Mouse (Mus musculus) layer of hippocampus, adult 2 months (tissue): ENCODE measurements around the gene Prdx1. TPM values are rescaled to one million over a fixed set of nuclear protein-coding genes. Genes with fewer than 3 reads are reported as not detected.
"Not testable (repeated sequence)": the region's sequence is repeated elsewhere in the genome, so short reads cannot be mapped to it uniquely, and the experiment has no call there.

Experiments
- DNase-seq, 2 experiments: peaks; one replicate each; pipeline ENCODE4 v3.0.0; 2022; ENCODE audit warnings: low spot score in 2 of 2
- H3K27ac ChIP-seq: fragments of 200-600 bp; 2 replicates; pipeline ENCODE4 v1.8.1; 2022
- H3K4me3 ChIP-seq: fragments of 200-600 bp; 2 replicates; pipeline ENCODE4 v1.8.1; 2022; ENCODE audit warnings: mild to moderate bottlenecking
- CTCF ChIP-seq: fragments of 200-600 bp; conservative IDR thresholded peaks from 2 replicates; pipeline ENCODE4 v1.8.1; 2022; ENCODE audit warnings: antibody characterized with exemption, mild to moderate bottlenecking, moderate library complexity
- total RNA-seq, 2 experiments: library from RNA; stranded (reverse); gene quantifications; 2 replicates each; pipeline ENCODE4 v1.2.3; 2021

Gene Prdx1
- total RNA-seq, 2 experiments from 2014 or later, result 143 to 151 TPM

DNA sequence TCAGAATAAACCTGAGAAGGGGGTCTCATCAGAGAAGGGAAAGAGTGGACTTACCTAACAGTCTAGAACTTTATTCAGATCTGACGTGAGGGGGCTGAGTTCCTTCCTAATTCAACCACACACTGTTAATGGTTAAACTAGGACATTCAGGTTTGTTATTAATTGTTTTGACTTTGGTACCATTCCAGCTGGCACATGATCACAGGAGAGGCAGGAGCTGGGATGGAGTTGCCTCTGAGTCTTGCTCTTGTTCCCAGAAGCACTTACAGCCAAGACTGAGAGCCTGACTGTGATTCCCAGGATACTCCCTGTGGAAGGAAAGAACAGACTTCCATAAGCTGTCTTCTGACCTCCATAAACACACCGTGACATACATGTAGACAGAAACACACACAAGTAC, 25.9 kb upstream of the Prdx1 start:
- Histone ChIP-seq H3K27ac (no peak overlapping the region), H3K4me3 (no peak overlapping the region)
- TF ChIP-seq CTCF, result no peak
- no peak for DNase-seq

DNA sequence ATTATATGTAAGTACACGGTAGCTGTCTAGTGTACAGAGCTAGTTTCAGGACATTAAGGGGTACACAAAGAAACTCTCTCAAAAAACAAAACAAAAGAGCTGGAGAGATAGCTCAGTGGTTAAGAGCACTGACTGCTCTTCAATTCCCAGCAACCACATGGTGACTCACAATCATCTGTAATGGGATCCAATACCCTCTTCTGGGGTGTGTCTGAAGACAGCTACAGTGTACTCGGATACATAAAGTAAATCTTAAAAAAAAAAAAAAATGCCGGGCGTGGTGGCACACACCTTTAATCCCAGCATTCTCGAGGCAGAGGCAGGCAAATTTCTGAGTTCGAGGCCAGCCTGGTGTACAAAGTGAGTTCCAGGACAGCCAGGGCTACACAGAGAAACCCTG, 25.4 kb upstream of the Prdx1 start:
- H3K4me3 ChIP-seq, DNase-seq, H3K27ac ChIP-seq: not testable (repeated sequence)

DNA sequence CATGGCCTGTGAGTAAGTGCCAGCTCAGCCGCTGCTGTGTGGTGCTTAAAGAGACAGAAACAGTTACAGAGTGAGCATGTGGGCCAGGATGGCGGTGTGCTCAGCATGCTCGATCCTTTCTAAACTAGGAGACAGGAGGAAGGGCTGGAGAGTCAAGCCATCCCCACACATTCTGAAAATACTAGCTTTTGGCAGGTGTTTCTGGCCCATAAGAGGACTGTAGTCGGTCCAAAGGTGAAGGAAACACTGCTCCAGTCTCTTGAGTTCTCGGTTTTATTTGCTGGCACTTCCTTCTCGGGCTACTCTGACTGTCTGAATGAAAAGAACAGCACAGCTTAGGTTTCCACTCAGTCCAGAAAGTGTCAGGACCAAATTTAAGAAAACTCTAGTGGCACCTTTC, 24.5 kb upstream of the Prdx1 start:
- no peak for TF ChIP-seq CTCF
- no peak for DNase-seq
- Histone ChIP-seq H3K27ac (no peak overlapping the region), H3K4me3 (no peak overlapping the region)

DNA sequence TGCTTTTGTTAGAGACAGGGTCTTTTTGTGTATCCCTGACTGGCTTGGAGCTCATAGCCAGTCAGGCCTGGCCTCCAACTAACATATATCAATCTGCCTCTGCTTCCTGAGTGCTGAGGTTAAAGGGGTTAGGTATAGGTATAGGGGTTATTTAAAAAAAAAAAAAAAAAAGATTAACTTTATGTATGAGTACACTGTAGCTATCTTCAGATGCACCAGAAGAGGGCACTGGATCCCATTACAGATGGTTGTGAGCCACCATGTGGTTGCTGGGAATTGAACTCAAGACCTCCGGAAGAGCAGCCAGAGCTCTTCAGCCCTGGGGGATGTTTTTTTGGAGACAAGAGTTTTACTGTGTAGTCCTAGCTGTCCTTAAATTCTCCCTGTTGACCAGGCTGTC, 23.3 kb upstream of the Prdx1 start:
- no peak overlapping the region for H3K27ac ChIP-seq
- DNase-seq, result no peak
- 0 out of 2 replicates have a peak, but pooled peaks have one; percentile 13 for TF ChIP-seq CTCF
- H3K4me3 ChIP-seq, result no peak overlapping the region

DNA sequence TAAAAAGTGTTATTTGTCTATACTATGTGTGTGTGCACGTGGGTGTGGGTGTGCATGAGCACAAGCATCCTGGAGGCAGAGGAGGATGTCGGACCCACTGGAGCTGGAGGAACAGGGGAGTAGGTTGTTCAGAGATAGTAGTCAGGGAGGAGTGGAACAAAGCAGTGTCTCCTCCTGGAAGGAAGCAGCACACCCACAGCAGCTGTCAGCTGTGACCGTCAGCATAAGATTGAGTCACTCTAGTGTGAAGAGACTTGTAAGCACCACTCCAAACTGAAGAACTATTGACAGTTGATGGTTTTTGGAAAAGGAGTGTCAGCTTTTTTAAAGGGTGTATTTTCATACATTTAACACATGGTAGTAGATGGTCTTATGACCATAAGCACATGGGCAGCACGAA, 18.7 kb upstream of the Prdx1 start:
- no peak overlapping the region for H3K27ac ChIP-seq
- no peak overlapping the region for H3K4me3 ChIP-seq
- TF ChIP-seq CTCF, result no peak
- no peak for DNase-seq

DNA sequence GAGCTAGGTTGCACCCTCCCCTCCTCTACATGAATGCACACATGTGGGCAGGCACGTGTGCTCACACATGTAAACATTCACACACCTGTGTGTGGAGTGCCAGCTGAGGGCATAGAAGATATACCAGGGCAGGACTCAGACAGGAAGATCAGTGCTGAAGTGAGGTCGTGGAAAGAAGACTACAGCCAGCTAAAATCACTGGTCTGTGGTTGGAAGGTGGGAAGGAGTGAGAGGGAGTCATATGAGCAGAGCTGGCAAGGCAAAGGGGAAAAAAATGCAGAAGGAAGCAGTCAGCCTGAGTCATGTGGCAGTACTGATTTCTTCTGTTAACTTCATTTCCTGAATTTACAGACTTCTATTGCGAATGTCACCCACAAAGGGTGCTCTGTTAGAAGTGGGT, 17.2 kb upstream of the Prdx1 start:
- Histone ChIP-seq H3K27ac (no peak overlapping the region), H3K4me3 (no peak overlapping the region)
- TF ChIP-seq CTCF, result no peak
- no peak for DNase-seq

DNA sequence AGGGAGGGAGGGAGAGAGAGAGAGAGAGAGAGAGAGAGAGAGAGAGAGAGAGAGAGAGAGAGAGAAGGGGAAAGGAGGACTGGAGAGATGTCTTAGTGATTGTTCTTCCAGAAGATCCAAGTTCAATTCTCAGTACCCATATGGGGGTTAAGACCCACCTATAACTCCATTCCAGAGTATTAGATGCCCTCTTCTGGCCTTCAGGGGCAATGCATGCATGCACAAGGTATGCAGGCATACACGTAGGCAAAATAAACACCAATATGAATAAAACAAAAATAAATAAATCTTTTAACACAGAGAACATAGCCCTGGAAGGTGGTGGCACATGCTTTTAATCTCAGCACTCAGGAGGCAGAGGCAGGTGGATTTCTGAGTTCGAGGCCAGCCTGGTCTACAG, 16.1 kb upstream of the Prdx1 start:
- no peak overlapping the region for H3K27ac ChIP-seq
- peak; percentile 65 for TF ChIP-seq CTCF
- no peak for DNase-seq
- no peak overlapping the region for H3K4me3 ChIP-seq

DNA sequence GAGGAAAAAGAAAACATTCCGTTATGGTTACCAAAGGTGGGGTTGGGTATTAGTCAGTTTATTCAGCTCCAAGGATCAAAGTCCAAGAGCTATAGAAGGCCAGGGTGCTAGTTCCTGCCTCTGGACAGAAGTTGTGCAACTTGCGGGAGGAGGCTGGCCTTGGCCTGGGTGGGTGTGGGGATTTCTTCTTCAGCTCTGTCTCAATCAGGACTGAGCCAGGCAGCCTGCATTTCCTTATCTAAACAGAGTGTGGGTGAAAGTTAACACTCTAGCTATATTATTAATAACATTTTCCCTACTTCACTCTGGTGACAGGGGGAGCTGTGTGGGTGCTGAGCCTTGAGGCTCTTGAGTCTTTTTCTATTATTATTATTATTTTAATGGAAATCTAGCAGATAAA, 12.6 kb upstream of the Prdx1 start:
- Histone ChIP-seq H3K4me3 (no peak overlapping the region), H3K27ac (no peak overlapping the region)
- TF ChIP-seq CTCF, result no peak
- DNase-seq, result no peak

DNA sequence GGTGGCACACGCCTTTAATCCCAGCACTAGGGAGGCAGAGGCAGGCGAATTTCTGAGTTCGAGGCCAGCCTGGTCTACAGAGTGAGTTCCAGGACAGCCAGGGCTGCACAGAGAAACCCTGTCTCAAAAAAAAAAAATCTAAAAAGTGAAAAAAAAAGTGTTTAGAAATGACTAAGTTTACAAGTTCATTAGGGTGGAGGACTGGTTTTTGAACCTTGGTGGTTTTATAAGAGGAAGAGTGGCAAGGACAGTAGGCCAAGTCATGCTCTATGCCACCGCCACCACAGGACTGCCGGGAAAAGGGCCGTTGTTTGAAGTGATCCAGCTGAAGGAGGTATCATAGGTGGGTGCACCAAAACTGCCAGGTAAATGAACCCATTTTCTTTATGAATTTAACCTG, 10.6 kb upstream of the Prdx1 start:
- H3K27ac ChIP-seq, H3K4me3 ChIP-seq, DNase-seq: not testable (repeated sequence)

DNA sequence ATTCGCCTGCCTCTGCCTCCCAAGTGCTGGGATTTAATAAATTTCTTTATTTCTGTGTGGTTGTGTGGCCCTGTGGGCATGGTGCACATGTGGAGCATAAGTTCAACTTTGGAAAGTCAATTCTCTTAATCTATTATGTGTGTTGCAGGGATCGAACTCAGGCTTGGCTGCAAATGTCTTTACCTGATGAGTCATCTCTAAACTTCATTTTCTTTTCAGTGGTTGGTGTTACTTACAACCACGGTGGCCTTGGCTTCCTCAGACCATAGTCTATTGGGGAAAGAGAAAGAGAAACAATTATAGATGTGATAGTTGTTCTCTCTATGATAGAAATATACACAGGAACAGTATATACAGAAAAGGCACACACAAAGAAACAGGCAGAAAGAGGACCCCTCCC, 9.3 kb upstream of the Prdx1 start:
- Histone ChIP-seq H3K27ac (no peak overlapping the region), H3K4me3 (no peak overlapping the region)
- TF ChIP-seq CTCF, result no peak
- no peak for DNase-seq

DNA sequence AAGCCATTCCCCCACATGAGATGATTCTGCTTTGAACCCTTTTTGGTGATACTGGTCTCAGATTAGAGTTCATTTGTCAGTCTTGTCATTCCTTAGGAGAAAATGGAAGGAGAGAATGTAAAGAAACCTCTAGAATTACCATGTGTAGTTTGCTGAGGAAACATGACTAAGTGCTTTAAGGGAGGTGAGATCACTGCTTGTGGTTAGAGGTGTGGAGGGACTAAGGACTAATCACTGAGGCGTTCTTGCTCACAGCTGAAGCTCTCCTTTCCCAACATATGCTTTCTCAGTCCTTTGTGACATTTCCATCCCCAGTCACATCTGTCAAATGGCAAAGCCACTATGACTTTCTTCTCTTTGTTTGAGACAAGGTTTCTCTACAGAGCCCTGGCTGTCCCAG, 7.5 kb upstream of the Prdx1 start:
- no peak overlapping the region for H3K27ac ChIP-seq
- DNase-seq, result no peak
- no peak for TF ChIP-seq CTCF
- H3K4me3 ChIP-seq, result no peak overlapping the region

DNA sequence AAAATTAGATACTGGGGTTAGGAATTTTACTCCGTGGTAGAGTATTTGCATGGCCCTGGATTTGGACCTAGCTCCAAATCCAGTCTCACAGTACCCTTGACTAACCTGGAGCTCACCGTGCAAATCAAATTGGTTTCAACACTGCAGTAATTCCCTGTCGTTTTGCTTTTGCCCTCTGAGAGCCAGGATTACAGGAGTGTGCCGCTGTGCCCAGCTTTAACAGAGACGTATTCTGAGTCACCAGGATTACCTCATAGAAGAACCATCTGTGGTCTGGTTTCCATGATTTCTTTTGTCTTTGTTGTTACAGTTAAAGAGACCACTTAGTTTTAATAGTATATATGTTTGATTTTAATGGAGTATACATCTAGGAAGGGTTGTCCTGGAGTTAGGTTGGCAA, 6.2 kb upstream of the Prdx1 start:
- no peak for DNase-seq
- no peak overlapping the region for H3K27ac ChIP-seq
- H3K4me3 ChIP-seq, result no peak overlapping the region
- no peak for TF ChIP-seq CTCF

DNA sequence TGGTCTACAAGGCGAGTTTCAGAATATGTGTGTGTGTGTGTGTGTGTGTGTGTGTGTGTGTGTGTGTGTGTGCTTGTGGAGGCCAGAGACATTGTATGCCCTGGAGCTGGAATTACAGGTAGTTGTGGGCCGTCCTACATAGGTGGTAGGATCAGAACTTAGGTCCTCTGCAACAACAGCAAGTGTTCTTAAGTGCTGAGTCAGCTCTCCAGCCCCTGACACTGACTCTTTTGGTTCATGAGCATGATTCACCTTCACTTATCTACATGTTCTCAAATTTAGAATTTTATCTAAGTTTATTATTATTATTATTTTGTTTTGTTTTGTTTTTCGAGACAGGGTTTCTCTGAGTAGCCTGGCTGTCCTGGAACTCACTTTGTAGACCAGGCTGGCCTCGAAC, 4.8 kb upstream of the Prdx1 start:
- H3K4me3 ChIP-seq, H3K27ac ChIP-seq, DNase-seq: not testable (repeated sequence)

DNA sequence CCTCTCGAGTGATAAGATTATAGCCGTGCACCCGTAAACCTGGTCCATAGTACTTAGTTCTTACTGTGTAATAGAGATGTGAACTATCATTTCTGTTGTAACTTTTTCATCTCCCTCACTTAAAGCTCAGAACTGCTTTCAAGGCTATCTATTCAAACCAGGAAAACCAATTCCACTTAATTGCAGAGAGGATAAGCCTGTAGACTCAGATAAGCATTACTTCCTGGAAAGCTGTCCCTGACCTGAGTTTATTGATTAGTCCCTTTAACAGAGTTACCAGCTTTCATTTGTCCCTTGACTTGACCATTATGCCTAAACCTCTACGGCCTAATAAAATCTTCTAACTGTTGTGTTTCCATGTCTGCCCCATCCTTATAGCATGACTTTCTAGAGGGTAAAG, 1.4 kb upstream of the Prdx1 start:
- no peak for TF ChIP-seq CTCF

DNA sequence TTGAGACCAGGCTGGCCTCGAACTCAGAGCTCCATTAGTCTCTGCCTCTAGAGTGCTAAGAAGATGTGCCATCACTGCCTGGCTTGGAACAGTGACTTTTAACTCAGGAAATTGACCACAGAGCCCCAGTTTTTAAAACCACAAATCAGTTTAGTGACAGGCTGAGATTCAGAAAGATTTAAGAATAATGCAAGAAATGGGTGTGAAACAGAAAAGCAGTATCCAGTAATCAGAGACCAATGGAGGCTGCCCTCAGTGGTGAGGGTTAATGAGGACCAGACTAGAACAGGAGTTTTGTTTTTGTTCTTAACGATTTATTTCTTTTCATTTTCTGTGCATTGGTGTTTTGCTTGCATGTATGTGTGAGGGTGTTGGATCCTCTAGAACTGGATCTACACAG, 679 bp upstream of the Prdx1 start:
- Histone ChIP-seq H3K4me3 (no peak overlapping the region), H3K27ac (peak overlapping the region; percentile 92)
- DNase-seq, result no peak
- TF ChIP-seq CTCF, result no peak

More for the DNA sequence above, 1.4 kb upstream of the Prdx1 start:
- no peak overlapping the region for H3K27ac ChIP-seq
- H3K4me3 ChIP-seq, result no peak overlapping the region
- DNase-seq, result no peak

DNA sequence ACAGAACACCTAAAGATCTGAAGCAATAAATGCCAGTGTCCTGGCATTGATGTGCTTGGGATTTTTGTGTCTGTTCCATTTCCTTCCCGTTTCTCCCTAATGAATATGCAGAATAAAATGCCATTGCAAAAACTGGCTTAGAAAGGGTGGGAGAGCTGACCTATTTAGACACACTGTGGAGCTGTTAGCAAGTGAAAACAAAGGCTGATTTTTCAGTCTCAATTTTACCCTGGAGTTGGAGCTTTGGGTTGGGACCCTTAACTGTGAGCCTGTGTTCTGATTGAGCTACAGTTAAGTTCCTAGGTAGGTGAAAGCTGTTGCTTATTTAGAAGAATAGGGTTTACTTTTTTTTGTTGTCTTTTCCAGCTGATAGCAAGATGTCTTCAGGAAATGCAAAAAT, 1.7 kb downstream of the Prdx1 start:
- Histone ChIP-seq H3K4me3 (peak overlapping the region; percentile 70), H3K27ac (peak overlapping the region; percentile 92)
- no peak for TF ChIP-seq CTCF
- no peak for DNase-seq
